Mouse (Mus musculus) left cerebral cortex, adult 2 months (tissue): ENCODE measurements around the gene Mt3. TPM values are rescaled to one million over a fixed set of nuclear protein-coding genes. Genes with fewer than 3 reads are reported as not detected.
"Not testable (repeated sequence)": the region's sequence is repeated elsewhere in the genome, so short reads cannot be mapped to it uniquely, and the experiment has no call there.

ENCODE experiments used
- DNase-seq, 2 experiments: peaks; one replicate each; pipeline ENCODE4 v3.0.0; 2021 to 2022; ENCODE audit warnings: low spot score in 2 of 2, mixed read lengths in 1 of 2; ENCODE audit errors: extremely low spot score in 1 of 2
- H3K27ac ChIP-seq: fragments of 200-600 bp; 2 replicates; pipeline ENCODE4 v1.8.1; 2022
- H3K4me3 ChIP-seq: fragments of 200-600 bp; 2 replicates; pipeline ENCODE4 v1.8.1; 2022
- CTCF ChIP-seq: fragments of 200-600 bp; IDR thresholded peaks from 2 replicates; pipeline ENCODE4 v1.8.1; 2022; ENCODE audit warnings: antibody characterized with exemption, mild to moderate bottlenecking, moderate library complexity
- intact Hi-C: fragments of 180-260 bp; cut with DNase I; formaldehyde crosslinking; loops from one replicate; pipeline ENCODE4 v1.15.1; 2025
- total RNA-seq, 2 experiments: library from RNA; stranded (reverse); gene quantifications; 2 replicates each; pipeline ENCODE4 v1.2.3; 2021

The Mt3 gene
- total RNA-seq, 2 experiments from 2014 or later, result 848 to 875 TPM

DNA sequence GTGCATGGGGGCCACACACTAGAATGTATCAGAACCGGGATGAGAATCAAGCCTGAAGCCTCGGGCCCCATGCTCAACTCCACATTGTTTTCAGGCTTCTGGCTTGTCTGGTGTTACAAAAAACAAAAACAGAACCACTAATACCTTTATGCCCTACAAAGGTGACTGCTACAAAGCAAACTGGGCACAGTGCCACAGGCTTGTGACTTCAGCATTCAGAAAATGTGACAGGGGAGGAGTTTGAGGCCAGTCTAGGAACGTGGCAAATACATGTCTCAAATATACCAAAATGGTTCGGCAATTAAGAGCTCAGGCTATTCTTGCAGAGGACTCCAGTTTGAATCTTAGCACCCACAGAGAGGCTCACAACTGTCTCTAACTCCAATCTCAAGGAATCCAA lies 3.7 kb downstream of the Mt3 start:
- no peak overlapping the region for H3K4me3 ChIP-seq
- intact Hi-C loops, result no loop called here
- no peak for TF ChIP-seq CTCF
- H3K27ac ChIP-seq, result no peak overlapping the region
- no peak for DNase-seq

DNA sequence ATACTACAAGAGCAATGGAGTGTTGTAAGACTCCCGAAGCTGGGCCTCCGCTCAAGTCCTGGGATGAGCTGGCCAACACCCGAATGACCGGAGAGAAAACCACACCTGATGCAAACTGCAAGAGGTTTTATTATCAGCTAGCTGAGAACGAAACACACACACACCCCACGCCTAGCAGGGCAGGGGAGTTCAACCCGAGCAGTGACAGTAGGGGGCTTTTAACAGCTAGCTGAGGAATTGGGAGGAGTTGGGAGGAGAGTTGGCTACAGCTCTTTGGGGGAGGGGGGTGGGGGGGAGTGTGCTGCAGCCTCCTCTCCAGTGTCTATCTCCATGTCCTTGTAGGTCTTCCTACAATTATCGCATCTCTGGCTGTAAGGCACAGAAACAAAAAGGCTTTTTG lies 13.4 kb downstream of the Mt3 start:
- not testable (repeated sequence) for H3K4me3 ChIP-seq, DNase-seq, H3K27ac ChIP-seq
- intact Hi-C loops, result loop anchor here (2.0 kb wide), 1 partner anchor 17 kb away; no protein-coding TSS in a partner anchor

DNA sequence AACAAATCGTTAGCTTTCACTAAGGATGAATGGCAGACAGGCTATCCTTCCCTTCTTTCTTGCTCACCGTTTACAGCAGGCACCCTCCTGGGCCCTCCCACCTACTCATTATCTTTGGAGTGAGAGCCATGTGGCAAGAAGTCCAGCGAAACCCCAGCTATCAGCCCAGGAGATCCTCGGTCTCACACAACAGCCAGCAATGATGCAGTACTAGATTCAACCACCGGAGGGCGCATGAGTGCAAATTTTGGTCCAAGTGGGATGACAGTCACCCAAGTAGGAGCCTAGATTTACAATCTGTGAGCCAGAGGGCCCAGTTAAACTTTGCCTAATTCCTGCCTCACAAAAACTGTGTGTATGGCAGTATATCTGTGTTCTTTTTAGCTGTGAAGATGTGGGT lies 14.8 kb downstream of the Mt3 start:
- Histone ChIP-seq H3K4me3 (no peak overlapping the region), H3K27ac (no peak overlapping the region)
- TF ChIP-seq CTCF, result peak; percentile 98
- intact Hi-C loops, result loop anchor here (1.0 to 2.0 kb wide), 2 partner anchors 16 to 32 kb away; no protein-coding TSS in a partner anchor
- peak; percentile 89 to 96 for DNase-seq

DNA sequence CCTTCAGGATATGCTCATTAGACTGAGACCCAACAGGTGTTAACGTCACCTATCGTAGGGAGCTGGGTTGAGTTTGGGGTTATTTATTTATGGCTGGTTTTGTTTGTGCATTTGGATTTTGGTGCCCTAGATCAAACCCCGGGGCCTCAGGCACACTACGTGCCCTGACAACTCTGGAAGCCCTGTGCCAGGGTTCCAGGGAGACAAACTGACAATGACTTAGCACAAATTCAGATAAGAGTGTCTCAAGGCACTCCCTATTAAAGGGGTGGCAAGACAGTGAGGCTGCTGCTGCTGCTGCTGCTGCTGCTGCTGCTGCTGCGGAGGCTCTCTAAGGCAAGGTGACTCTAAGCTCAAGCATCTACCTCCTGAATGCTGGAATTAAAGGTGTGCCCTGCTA lies 17.1 kb downstream of the Mt3 start:
- no peak for TF ChIP-seq CTCF
- Histone ChIP-seq H3K27ac (no peak overlapping the region), H3K4me3 (no peak overlapping the region)
- intact Hi-C loops, result no loop called here
- DNase-seq, result no peak

DNA sequence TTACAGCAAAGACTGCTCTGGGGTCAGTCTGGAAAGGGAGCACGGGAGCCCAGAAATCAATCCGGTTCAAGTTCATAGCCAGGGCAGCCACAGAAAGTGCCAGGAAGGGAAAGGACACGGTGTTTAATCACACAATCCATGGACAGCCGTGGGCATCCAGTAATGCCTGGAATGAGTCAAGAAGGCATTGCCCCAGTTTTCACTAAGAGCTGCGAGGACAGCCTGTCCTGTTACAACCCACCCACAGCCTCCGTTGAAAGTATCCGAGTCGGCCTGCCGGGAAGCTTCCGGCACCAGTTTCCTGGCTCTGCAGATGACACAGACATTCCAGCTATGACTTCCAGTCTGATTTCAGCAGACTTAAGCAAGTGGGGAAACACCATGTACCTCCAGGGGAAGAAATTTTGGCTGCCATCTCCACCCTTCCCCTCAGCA lies 18.9 kb downstream of the Mt3 start:
- DNase-seq, result peak in 1 of 2 experiments; percentile 47
- intact Hi-C loops, result no loop called here
- H3K27ac ChIP-seq, result peak overlapping the region; percentile 63
- no peak for TF ChIP-seq CTCF
- H3K4me3 ChIP-seq, result peak overlapping the region; percentile 47; the same call in 1 of the 2 replicates

DNA sequence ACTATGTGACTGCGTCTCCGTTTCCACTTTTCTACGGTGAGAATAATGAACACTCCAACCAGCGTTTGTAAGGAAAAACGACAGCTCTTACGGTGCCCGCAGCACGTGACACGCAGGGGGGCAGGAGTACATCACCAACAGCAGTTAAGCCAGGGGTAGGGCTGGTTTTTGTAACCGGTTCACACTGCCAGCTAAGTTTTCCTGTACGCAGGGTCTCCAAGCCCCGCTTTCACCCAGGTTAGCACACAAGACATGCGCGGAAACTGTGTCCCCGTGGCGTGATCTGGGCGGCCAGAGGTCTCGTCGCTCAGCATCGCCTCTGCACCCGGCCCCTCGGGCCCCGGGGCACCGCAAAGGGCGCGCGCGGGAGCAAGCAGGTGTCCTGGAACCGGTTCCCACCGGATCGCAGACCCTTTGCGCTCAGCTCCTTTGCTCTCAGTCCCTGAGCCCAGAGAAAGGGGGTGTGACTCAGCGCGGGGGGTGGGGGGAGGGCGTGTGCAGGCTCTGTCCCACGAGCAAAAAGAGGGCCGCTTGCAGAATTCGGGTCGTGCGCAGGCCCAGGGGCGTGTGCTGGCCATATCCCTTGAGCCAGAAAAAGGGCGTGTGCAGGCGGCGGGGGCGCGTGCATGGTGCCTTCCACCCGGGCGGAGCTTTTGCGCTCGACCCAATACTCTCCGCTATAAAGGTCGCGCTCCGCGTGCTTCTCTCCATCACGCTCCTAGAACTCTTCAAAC lies 19.8 kb downstream of the Mt3 start, which contains the start of gene Mt2:
Mt2 (plus strand) TSS at position 590 of the 734 bp plus-strand sequence.
- peak within 1 kb of the TSS; percentile 80 for H3K27ac ChIP-seq
- intact Hi-C loops, result no loop called here

DNA sequence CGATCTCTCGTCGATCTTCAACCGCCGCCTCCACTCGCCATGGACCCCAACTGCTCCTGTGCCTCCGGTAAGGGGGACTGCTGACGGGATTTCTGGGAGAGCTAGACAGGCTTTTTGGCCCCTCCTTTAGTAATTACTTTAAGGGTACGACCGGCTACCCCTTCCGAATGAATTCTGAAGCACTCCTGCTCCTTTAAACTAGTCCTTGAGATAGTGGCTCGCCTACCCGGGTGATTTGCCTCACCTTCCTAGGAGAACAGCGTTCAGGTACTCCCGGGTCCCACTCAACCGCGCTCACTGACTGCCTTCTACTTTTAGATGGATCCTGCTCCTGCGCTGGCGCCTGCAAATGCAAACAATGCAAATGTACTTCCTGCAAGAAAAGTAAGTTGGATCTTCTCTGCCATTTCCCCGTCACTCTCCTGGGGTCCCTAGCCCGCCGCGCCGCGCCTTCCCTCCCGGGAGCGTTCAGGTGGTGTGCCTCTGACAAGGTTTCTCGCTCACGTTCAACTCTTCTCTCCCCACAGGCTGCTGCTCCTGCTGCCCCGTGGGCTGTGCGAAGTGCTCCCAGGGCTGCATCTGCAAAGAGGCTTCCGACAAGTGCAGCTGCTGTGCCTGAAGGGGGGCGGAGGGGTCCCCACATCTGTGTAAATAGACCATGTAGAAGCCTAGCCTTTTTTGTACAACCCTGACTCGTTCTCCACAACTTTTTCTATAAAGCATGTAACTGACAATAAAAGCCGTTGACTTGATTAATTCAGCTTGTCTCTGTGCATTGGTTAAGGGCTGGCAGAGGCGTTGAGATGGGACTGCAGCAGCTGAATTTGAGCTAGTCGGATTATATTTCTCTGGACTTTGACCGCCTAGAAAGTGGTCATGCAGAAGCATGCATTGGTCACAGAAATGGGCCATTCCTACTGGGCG lies 20.7 kb downstream of the Mt3 start:
- intact Hi-C loops, result no loop called here
- Histone ChIP-seq H3K4me3 (peak overlapping the region; percentile 47), H3K27ac (peak overlapping the region; percentile 80)
- TF ChIP-seq CTCF, result no peak
- no peak for DNase-seq

More for the DNA sequence above, 19.8 kb downstream of the Mt3 start, which contains the start of gene Mt2:
- no peak for TF ChIP-seq CTCF
- DNase-seq, result peak; percentile 56 to 76
- H3K4me3 ChIP-seq, result peak within 1 kb of the TSS; percentile 47

DNA sequence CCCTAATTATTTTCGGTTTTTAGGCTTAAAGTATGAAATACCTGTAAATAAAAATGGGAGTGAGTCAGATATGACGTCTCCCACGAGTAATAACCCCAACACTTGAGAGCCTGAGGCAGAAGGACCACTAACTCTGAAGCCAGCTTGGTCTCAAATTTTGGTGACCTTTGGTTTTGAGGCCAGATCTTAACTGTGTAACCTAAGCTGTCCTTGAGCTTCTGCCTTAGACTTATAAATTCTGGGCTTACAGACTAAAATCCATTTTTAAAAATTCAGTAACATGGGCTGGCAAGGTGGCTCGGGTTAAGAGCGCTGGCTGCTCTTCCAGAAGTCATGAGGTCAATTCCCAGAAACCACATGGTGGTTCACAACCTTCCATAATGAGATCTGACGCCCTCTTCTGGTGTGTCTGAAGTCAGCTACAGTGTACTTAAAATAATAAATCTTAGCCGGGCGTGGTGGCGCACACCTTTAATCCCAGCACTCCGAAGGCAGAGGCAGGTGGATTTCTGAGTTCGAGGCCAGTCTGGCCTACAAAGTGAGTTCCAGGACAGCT lies 21.5 kb downstream of the Mt3 start:
- TF ChIP-seq CTCF, result peak; percentile 14
- H3K27ac ChIP-seq, result no peak overlapping the region
- DNase-seq, result no peak
- intact Hi-C loops, result no loop called here
- H3K4me3 ChIP-seq, result no peak overlapping the region

DNA sequence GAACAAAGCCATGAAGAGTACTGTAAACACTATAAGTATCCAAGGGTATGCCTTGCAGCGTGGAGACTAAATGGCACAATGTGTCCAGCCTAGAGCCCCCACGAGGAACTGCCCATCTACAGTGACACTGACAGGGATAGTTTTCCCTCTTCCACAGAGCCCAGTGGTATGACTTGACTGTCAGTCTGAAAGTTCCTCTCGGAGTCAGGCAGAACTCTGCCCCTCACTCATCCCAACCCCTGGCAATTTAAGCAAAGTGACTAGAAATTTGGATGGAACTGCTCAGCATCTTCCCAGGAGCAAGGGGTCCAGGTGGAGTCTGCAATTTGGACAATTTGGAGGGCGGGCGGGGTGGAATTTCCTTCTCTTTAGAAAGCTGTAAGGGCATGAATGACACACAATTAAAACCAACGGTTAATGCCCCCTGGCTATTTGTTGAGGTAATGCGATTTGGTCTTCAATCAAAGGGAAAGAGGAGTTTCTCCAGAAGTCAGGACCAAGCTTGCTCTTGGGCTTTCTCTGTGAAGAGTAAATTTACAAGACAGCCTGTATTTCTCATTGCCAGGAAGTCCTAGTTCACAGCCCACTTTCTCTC lies 22.3 kb downstream of the Mt3 start:
- H3K27ac ChIP-seq, result no peak overlapping the region
- peak; percentile 23 for TF ChIP-seq CTCF
- intact Hi-C loops, result no loop called here
- DNase-seq, result no peak
- H3K4me3 ChIP-seq, result no peak overlapping the region

DNA sequence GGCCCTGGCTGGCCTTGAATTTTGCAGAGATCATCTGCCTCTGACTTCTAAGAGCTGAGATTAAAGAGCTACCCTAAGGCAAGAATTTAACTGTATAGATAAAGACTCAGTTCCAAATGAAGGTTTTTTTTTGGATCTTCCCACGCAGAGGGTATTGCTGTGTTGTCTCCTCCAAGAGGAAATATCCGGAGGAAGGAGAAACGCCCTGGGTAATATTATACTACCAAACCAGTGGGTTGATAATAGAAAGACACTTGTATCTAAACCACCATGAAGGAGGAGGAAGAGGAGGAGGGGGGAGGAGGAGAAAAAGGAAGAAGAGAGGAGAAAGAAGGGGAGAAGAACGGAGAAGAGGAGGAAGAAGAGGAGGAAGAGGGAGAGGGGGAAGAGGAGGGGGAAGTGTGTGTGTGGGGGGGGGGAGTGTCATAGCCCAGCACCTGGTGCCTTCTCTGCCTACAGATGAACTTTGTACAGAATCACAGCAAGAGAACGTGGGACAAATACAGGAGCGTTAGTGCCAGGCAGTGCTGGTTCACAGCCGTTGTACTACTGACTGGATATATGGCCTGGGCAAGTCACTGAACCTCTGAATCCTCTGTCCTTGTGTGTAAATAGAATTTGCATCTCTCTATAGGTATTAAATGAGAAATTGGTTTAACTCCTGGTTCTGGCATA lies 25.4 kb downstream of the Mt3 start:
- no peak overlapping the region for H3K4me3 ChIP-seq
- TF ChIP-seq CTCF, result no peak
- intact Hi-C loops, result no loop called here
- H3K27ac ChIP-seq, result no peak overlapping the region
- no peak for DNase-seq
